Mouse (Mus musculus) ES-E14 (cell line): ENCODE measurements around the gene Nfkbid. TPM values are rescaled to one million over a fixed set of nuclear protein-coding genes. Genes with fewer than 3 reads are reported as not detected.

ENCODE experiments used
- DNase-seq: peaks from one replicate; pipeline ENCODE4 v3.0.0-alpha.2; 2013; ENCODE audit warnings: low read depth, low spot score
- H3K27ac ChIP-seq: 2 replicates; pipeline ENCODE4 v1.5.1; 2012; ENCODE audit warnings: low read depth, mild to moderate bottlenecking, low read length, moderate library complexity, mixed read lengths; ENCODE audit not compliant: poor library complexity, insufficient read depth, severe bottlenecking
- H3K36me3 ChIP-seq: 2 replicates; pipeline ENCODE4 v1.6.1; 2012; ENCODE audit warnings: mild to moderate bottlenecking, low read length, moderate library complexity, mixed read lengths; ENCODE audit not compliant: control insufficient read depth, poor library complexity, insufficient read depth, severe bottlenecking
- H3K4me1 ChIP-seq, 2 experiments: fragments of 150-350 bp in 1 of 2; sonication (generic) in 1 of 2; 2 replicates each; pipeline ENCODE4 v1.6.1; 2012; ENCODE audit warnings: low read length in 2 of 2, mild to moderate bottlenecking in 1 of 2, mixed read lengths in 1 of 2; ENCODE audit not compliant: control insufficient read depth in 2 of 2, insufficient read depth in 2 of 2, poor library complexity in 1 of 2
- H3K4me3 ChIP-seq, 2 experiments: fragments of 150-350 bp in 1 of 2; sonication (generic) in 1 of 2; 2 replicates each; pipeline ENCODE4 v1.5.1; 2012; ENCODE audit warnings: low read length in 2 of 2, low read depth in 1 of 2, mild to moderate bottlenecking in 1 of 2, mixed read lengths in 1 of 2; ENCODE audit not compliant: insufficient read depth in 1 of 2, poor library complexity in 1 of 2, severe bottlenecking in 1 of 2
- H3K9ac ChIP-seq: 2 replicates; pipeline ENCODE4 v1.6.1; 2012; ENCODE audit warnings: low read depth, mild to moderate bottlenecking, low read length, mixed read lengths; ENCODE audit not compliant: poor library complexity, insufficient read depth, severe bottlenecking
- H3K9me3 ChIP-seq: fragments of 150-350 bp; sonication (generic); 2 replicates; pipeline ENCODE4 v1.6.1; 2012; ENCODE audit warnings: low read depth, mild to moderate bottlenecking, low read length; ENCODE audit not compliant: control insufficient read depth, insufficient read depth
- CHD2 ChIP-seq: IDR thresholded peaks from 2 replicates; pipeline ENCODE4 v1.6.1; 2014; ENCODE audit warnings: mild to moderate bottlenecking, low read depth, low read length, inconsistent platforms
- HCFC1 ChIP-seq: IDR thresholded peaks from 2 replicates; pipeline ENCODE4 v1.6.1; 2012; ENCODE audit warnings: low read length, inconsistent platforms, borderline replicate concordance; ENCODE audit not compliant: insufficient read depth
- MAFK ChIP-seq: IDR thresholded peaks from 2 replicates; pipeline ENCODE4 v1.6.1; 2014; ENCODE audit warnings: mild to moderate bottlenecking, low read depth, low read length, inconsistent platforms; ENCODE audit not compliant: insufficient read depth
- ZC3H11A ChIP-seq: IDR thresholded peaks from 2 replicates; pipeline ENCODE4 v1.6.1; 2012; ENCODE audit warnings: low read depth, mild to moderate bottlenecking, inconsistent platforms, low read length, borderline replicate concordance
- ZNF384 ChIP-seq: IDR thresholded peaks from 2 replicates; pipeline ENCODE4 v1.6.1; 2012; ENCODE audit warnings: low read depth, low read length, inconsistent platforms
- in situ Hi-C, 2 experiments: fragments of 600-800 bp; cut with MboI; formaldehyde crosslinking; loops; one replicate each; pipeline ENCODE4 v1.15.1; 2025; ENCODE audit warnings: low sequenced_read_pairs in 2 of 2, inconsistent platforms in 1 of 2; ENCODE audit not compliant: unreplicated experiment in 2 of 2
- total RNA-seq: library from RNA; depleted of rRNA; stranded (reverse); fragments of 300-350 nt; gene quantifications from 2 replicates; pipeline ENCODE4 v1.2.3, GENCODE M21; 2012

The Nfkbid gene
- total RNA-seq, 1 experiment = 4.2 TPM

DNA sequence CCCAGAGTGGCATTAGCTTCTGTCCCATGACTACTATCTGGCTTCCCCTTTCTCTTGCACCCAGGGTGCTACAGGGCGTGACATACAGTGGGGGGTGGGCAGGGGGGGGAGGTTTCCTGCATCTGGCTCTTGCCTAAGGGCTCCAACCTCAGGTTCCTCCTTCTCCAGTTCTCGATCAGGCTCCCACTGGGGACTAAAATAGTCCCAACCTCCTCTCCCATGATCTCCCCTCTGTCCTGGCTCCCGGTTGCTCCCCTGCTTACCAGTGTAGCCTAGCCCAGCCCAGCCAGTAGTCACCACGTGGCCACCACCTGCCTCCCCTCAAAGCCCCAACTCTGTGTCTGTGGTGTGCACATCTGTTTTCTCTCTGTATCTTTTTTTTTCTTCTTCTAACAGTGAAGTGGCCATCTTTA is 8.8 kb upstream of the Nfkbid start:
- Histone ChIP-seq H3K9me3 (no peaks in the 10 kb centered on the region), H3K4me3 (no peak overlapping the region), H3K36me3 (no peaks in the 10 kb centered on the region), H3K27ac (no peak overlapping the region), H3K4me1 (peaks cover 2% of the 10 kb centered on the region in 2 experiments; a peak in 2 of 4 replicates), H3K9ac (no peak overlapping the region)
- in situ Hi-C loops = no loop called here
- TF ChIP-seq ZC3H11A = no peak
- no peak for TF ChIP-seq CHD2
- no peak for TF ChIP-seq HCFC1
- TF ChIP-seq MAFK = no peak
- TF ChIP-seq ZNF384 = no peak
- no peak for DNase-seq

- Histone ChIP-seq H3K9ac (no peak within 1 kb of the TSS), H3K27ac (no peak within 1 kb of the TSS), H3K4me3 (no peak within 1 kb of the TSS), H3K36me3 (no peaks in the 10 kb centered on the region), H3K9me3 (no peaks in the 10 kb centered on the region), H3K4me1 (peaks cover 2 to 4% of the 10 kb centered on the region in 2 experiments; a peak in 2 of 4 replicates)
- TF ChIP-seq HCFC1 (no peak), MAFK (no peak), ZC3H11A (no peak), ZNF384 (no peak), CHD2 (no peak)
- in situ Hi-C loops = no loop called here
- no peak for DNase-seq
Measured at GRCm38 (mm10) chr7:30413596-30413995, 7.9 kb upstream of the Nfkbid start, which contains the start of gene Tyrobp. Gene Tyrobp, plus strand, starts transcription at chr7:30413760.

DNA sequence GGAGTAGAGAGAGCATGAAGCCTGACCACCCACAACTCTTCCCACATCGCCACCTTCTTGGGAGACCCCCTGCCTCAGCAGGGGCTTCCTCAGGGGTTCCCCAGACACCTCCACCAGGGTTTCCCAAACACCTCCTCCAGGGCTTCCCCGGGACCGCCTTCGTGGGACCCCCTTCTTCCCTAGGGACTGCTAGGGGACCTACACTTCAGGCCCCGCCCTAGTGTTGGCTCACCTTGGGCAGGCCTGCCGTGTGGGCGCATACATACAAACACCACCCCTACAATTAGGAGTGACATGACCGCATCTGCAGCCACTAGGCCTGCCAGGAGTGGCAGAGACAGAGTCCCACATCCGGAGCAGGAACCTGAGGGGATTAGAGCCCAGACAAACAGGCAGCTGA is 3.7 kb upstream of the Nfkbid start:
- in situ Hi-C loops = no loop called here
- H3K9ac ChIP-seq = peak overlapping the region; percentile 22; the same call in 1 of the 2 replicates
- H3K36me3 ChIP-seq = no peaks in the 10 kb centered on the region
- H3K27ac ChIP-seq = no peak overlapping the region
- H3K4me3 ChIP-seq = peak overlapping the region in 1 of 2 experiments; percentile 44; a peak in 2 of 4 replicates
- no peak for DNase-seq
- H3K9me3 ChIP-seq = no peaks in the 10 kb centered on the region
- TF ChIP-seq MAFK (no peak), CHD2 (no peak), HCFC1 (no peak), ZNF384 (no peak), ZC3H11A (no peak)
- peaks cover 0 to 4% of the 10 kb centered on the region in 2 experiments; a peak in 1 of 4 replicates for H3K4me1 ChIP-seq

DNA sequence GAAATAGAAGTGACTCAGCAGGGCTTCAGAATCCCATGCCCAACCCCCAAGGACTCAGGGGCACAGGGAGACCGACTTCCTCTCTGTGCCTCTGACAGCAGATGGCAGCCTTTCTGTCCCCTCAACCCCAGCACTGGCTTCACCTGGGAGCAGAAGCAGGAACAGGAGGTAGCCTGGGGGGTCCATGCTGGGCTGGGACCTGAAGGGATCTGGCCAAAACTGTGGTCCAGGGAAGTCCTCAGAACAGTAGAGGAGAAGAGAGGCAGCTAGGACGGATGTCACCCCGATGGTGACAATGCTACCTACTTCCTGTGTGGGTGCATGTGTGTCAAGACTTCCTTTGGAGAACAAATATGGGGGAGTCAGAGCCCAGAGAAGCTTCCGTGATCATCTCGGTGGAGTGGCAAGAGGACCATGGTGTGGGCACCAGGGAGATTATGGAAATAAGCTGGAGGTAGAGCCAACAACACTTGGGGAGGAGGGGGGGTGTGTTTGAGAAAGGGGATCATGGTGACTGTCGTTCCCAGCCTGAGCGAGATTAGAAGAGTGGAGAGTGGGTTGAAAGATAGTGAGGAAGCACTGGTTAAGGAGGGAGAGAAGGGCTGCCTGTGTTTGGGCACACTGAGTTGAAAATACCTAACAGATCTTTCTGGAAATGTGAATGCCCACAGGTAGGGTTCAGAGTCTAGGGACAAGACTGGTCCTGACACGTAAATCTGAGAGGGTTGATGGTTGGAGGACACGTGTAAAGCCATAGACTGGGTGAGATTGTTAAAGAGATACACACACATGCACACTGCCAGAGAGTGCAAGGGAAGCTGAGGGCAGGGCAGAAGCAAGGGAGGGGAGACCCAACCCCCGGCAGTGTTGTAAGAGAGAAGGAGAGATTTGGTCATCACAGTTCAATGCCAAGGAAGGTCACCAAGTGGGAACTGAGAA is 1.7 kb upstream of the Nfkbid start, which contains the start of gene Hcst:
Hcst (minus strand) TSS at position 294 of the 939 bp plus-strand sequence.
- no peak for TF ChIP-seq ZNF384
- no peak for TF ChIP-seq HCFC1
- TF ChIP-seq CHD2 = no peak
- TF ChIP-seq MAFK = no peak
- TF ChIP-seq ZC3H11A = no peak
- in situ Hi-C loops = no loop called here
- Histone ChIP-seq H3K4me3 (no peak within 1 kb of the TSS), H3K9ac (no peak within 1 kb of the TSS), H3K27ac (no peak within 1 kb of the TSS), H3K9me3 (no peaks in the 10 kb centered on the region), H3K36me3 (peaks cover 10% of the 10 kb centered on the region), H3K4me1 (peaks cover 0 to 4% of the 10 kb centered on the region in 2 experiments; a peak in 1 of 4 replicates)
- no peak for DNase-seq
